Mouse (Mus musculus) CH12.LX (cell line): Measurements from ENCODE around the gene Nos1ap.

ENCODE experiments used
- CHD2 ChIP-seq: IDR thresholded peaks from 2 replicates; pipeline ENCODE4 v1.6.1; 2011; ENCODE audit warnings: low read length, improper control_type of control experiment
- CTCF ChIP-seq, 2 experiments: IDR thresholded peaks in 1 of 2; conservative IDR thresholded peaks in 1 of 2; 2 replicates each; pipeline ENCODE4 v1.5.1; 2011 to 2012; ENCODE audit warnings: low read depth in 2 of 2, low read length in 2 of 2, improper control_type of control experiment in 1 of 2, inconsistent platforms in 1 of 2, mild to moderate bottlenecking in 1 of 2, moderate library complexity in 1 of 2
- EP300 ChIP-seq: IDR thresholded peaks from 2 replicates; pipeline ENCODE4 v1.6.1; 2011; ENCODE audit warnings: low read length, improper control_type of control experiment
- MAFK ChIP-seq: IDR thresholded peaks from 2 replicates; pipeline ENCODE4 v1.6.1; 2011; ENCODE audit warnings: low read length, improper control_type of control experiment; ENCODE audit not compliant: insufficient replicate concordance
- MAX ChIP-seq: IDR thresholded peaks from 2 replicates; pipeline ENCODE4 v1.6.1; 2011; ENCODE audit warnings: low read length, improper control_type of control experiment
- MYC ChIP-seq: IDR thresholded peaks from 2 replicates; pipeline ENCODE4 v1.6.1; 2011; ENCODE audit warnings: low read depth, mild to moderate bottlenecking, improper control_type of control experiment, low read length
- NRF1 ChIP-seq: IDR thresholded peaks from 2 replicates; pipeline ENCODE4 v1.6.1; 2014; ENCODE audit warnings: low read depth, mild to moderate bottlenecking, inconsistent platforms, low read length, improper control_type of control experiment, moderate library complexity
- POLR2A ChIP-seq: IDR thresholded peaks from 2 replicates; pipeline ENCODE4 v1.6.1; 2011; ENCODE audit warnings: low read depth, mild to moderate bottlenecking, improper control_type of control experiment, low read length
- POLR2AphosphoS2 ChIP-seq: IDR thresholded peaks from 2 replicates; pipeline ENCODE4 v1.6.1; 2011; ENCODE audit warnings: low read depth, low read length, improper control_type of control experiment
- SIN3A ChIP-seq: IDR thresholded peaks from 2 replicates; pipeline ENCODE4 v1.6.1; 2012; ENCODE audit warnings: low read length, improper control_type of control experiment, inconsistent platforms
- TCF12 ChIP-seq: IDR thresholded peaks from 2 replicates; pipeline ENCODE4 v1.6.1; 2014; ENCODE audit warnings: low read depth, mild to moderate bottlenecking, inconsistent platforms, low read length, improper control_type of control experiment
- UBTF ChIP-seq: IDR thresholded peaks from 2 replicates; pipeline ENCODE4 v1.6.1; 2012; ENCODE audit warnings: low read depth, mild to moderate bottlenecking, inconsistent platforms, low read length, improper control_type of control experiment, moderate library complexity
- ZNF384 ChIP-seq: IDR thresholded peaks from 2 replicates; pipeline ENCODE4 v1.6.1; 2012; ENCODE audit warnings: low read depth, low read length, improper control_type of control experiment, inconsistent platforms

- no peak for TF ChIP-seq POLR2AphosphoS2
- no peak for TF ChIP-seq ZNF384
- no peak for TF ChIP-seq CTCF (conservative IDR thresholded peaks at IDR 0.05 in 1 of 2, IDR thresholded peaks at IDR 0.05 in 1 of 2; ENCODE audit: low read depth in 2 of 2, low read length in 2 of 2)
- TF ChIP-seq MYC: no peak
- no peak for TF ChIP-seq EP300
- no peak for TF ChIP-seq CHD2
- TF ChIP-seq NRF1: no peak
- TF ChIP-seq UBTF: no peak
- TF ChIP-seq TCF12: no peak
- no peak for TF ChIP-seq SIN3A
- TF ChIP-seq POLR2A: no peak
- TF ChIP-seq MAX: no peak
- TF ChIP-seq MAFK: no peak
Observed at GRCm38 (mm10) chr1:170550649-170551440, 38.8 kb downstream of the Nos1ap start.
